Mouse (Mus musculus) C2C12 (cell line): Measurements from ENCODE around the gene Hoxb5.

Experiments
- CTCF ChIP-seq: IDR thresholded peaks from one replicate; pipeline ENCODE4 v1.5.1; 2011; ENCODE audit not compliant: control insufficient read depth, insufficient read depth, insufficient read length
- MAX ChIP-seq: IDR thresholded peaks from one replicate; pipeline ENCODE4 v1.6.1; 2011; ENCODE audit warnings: mild to moderate bottlenecking, control low read depth

DNA sequence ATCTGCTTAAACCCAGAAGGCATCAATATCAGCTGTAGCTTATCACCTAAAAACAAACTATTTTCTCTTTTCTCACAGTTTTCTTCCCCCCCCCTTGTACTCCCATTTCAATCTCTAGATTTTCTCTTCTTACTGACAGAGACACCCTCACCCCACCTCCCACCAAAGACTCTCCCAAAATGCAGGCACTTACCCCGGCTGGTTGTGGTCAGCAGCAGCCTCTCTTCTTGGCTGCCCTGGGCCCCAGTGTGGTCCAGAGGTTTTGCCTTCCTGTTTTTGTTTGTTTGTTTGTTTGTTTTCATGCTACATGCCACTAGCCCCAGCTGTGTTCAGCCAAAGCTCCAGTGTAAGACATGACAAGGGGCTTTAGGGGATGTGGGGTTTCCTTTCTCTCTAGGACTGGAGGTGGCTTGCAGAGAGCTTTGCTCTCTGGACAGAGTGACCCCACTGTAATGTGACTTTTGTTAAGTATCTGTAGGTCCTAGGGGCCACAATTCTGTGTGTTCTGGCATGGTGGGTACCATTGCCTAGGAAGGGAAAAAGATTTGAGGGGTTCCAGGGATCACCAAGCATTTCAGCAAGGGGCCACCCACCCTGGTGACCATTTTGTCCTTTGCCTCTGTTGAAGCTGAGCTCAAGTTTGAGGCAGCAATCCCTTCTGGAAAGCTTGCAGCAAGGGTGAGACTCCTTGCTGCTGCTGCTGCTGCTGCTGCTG is 34.9 kb upstream of the Hoxb5 start:
- TF ChIP-seq CTCF (no peak), MAX (no peak)
